Mouse (Mus musculus) limb, embryonic 15.5 days (tissue): ENCODE data around the gene Higd1a. TPM values are rescaled to one million over a fixed set of nuclear protein-coding genes. Genes with fewer than 3 reads are reported as not detected.

Experiments used
- ATAC-seq: fragments of 200-750 bp; cut with Nextera tagmentation; 2 replicates; pipeline ENCODE4 v1.8.0; 2017; ENCODE audit warnings: low read depth, moderate TSS enrichment; ENCODE audit not compliant: insufficient number of reproducible peaks, low FRiP score, low TSS enrichment
- H3K27ac ChIP-seq: fragments of 300-500 bp; sonication (generic); 2 replicates; pipeline ENCODE4 v1.5.1; 2015; ENCODE audit warnings: moderate library complexity, mild to moderate bottlenecking, inconsistent platforms
- H3K27me3 ChIP-seq: fragments of 300-500 bp; sonication (generic); 2 replicates; pipeline ENCODE4 v1.6.1; 2015; ENCODE audit warnings: inconsistent platforms
- H3K36me3 ChIP-seq: fragments of 300-500 bp; sonication (generic); 2 replicates; pipeline ENCODE4 v1.6.1; 2015; ENCODE audit warnings: inconsistent platforms
- H3K4me1 ChIP-seq: fragments of 300-500 bp; sonication (generic); 2 replicates; pipeline ENCODE4 v1.6.1; 2015; ENCODE audit warnings: inconsistent platforms
- H3K4me2 ChIP-seq: fragments of 300-500 bp; sonication (generic); 2 replicates; pipeline ENCODE4 v1.6.1; 2015; ENCODE audit warnings: mild to moderate bottlenecking, inconsistent platforms
- H3K4me3 ChIP-seq: fragments of 300-500 bp; sonication (generic); 2 replicates; pipeline ENCODE4 v1.5.1; 2015; ENCODE audit warnings: mild to moderate bottlenecking, inconsistent platforms
- H3K9ac ChIP-seq: fragments of 300-500 bp; sonication (generic); 2 replicates; pipeline ENCODE4 v1.6.1; 2015; ENCODE audit warnings: inconsistent platforms
- H3K9me3 ChIP-seq: fragments of 300-500 bp; sonication (generic); 2 replicates; pipeline ENCODE4 v1.6.1; 2016; ENCODE audit warnings: inconsistent platforms
- WGBS: fragments of 180-500 bp; shearing (Covaris S2); methylation state at CpG from one replicate; pipeline ENCODE4 v1.1.7; 2015; 5-methylcytosine and 5-hydroxymethylcytosine counted together
- polyA plus RNA-seq: library from polyadenylated mRNA; unstranded; fragments of >200 nt; fragmentation: Nextera tagmentation; extraction: Ambion mirVana; gene quantifications from 2 replicates; pipeline ENCODE4 v1.2.1, GENCODE M21; 2015

Higd1a gene
- polyA plus RNA-seq, 1 experiment from 2014 or later, result 347 TPM

- Histone ChIP-seq H3K4me1 (peaks cover 5% of the 10 kb centered on the region; the same call in 1 of the 2 replicates), H3K27ac (no peak overlapping the region), H3K27me3 (no peaks in the 10 kb centered on the region), H3K36me3 (peaks cover 24% of the 10 kb centered on the region), H3K9me3 (no peaks in the 10 kb centered on the region), H3K4me3 (no peak overlapping the region), H3K9ac (no peak overlapping the region), H3K4me2 (no peak overlapping the region)
- 84% methylated on average over 3 of the region's 3 CpGs for WGBS
- no peak for ATAC-seq
Measured at GRCm38 (mm10) chr9:121854246-121854645, 3.9 kb downstream of the Higd1a start.

- 76% methylated on average over 5 of the region's 5 CpGs for WGBS
- no peak overlapping the region for H3K4me2 ChIP-seq
- 0 out of 2 replicates have a peak, but pooled peaks cover 2% of the 10 kb centered on the region for H3K4me1 ChIP-seq
- H3K4me3 ChIP-seq, result no peak overlapping the region
- H3K9me3 ChIP-seq, result no peaks in the 10 kb centered on the region
- H3K27ac ChIP-seq, result no peak overlapping the region
- H3K27me3 ChIP-seq, result no peaks in the 10 kb centered on the region
- no peak for ATAC-seq
- H3K36me3 ChIP-seq, result peaks cover 51% of the 10 kb centered on the region
- H3K9ac ChIP-seq, result no peak overlapping the region
Measured at GRCm38 (mm10) chr9:121847842-121848241, 10.3 kb downstream of the Higd1a start.

GRCm38 (mm10) chr9:121847138-121847537 is 11.0 kb downstream of the Higd1a start:
- 0 out of 2 replicates have a peak, but pooled peaks cover 2% of the 10 kb centered on the region for H3K4me1 ChIP-seq
- 91% methylated on average over 4 of the region's 4 CpGs for WGBS
- ATAC-seq, result no peak
- H3K4me2 ChIP-seq, result no peak overlapping the region
- no peak overlapping the region for H3K4me3 ChIP-seq
- H3K9me3 ChIP-seq, result no peaks in the 10 kb centered on the region
- H3K27me3 ChIP-seq, result no peaks in the 10 kb centered on the region
- H3K27ac ChIP-seq, result no peak overlapping the region
- no peak overlapping the region for H3K9ac ChIP-seq
- peaks cover 50% of the 10 kb centered on the region for H3K36me3 ChIP-seq

- H3K4me2 ChIP-seq, result no peak overlapping the region
- H3K27ac ChIP-seq, result no peak overlapping the region
- H3K36me3 ChIP-seq, result peaks cover 45% of the 10 kb centered on the region
- whole genome bisulfite sequencing, result 51% methylated on average over 10 of the region's 10 CpGs
- H3K4me1 ChIP-seq, result 0 out of 2 replicates have a peak, but pooled peaks cover 2% of the 10 kb centered on the region
- ATAC-seq, result no peak
- H3K27me3 ChIP-seq, result no peaks in the 10 kb centered on the region
- no peak overlapping the region for H3K4me3 ChIP-seq
- H3K9ac ChIP-seq, result no peak overlapping the region
- H3K9me3 ChIP-seq, result no peaks in the 10 kb centered on the region
Measured at GRCm38 (mm10) chr9:121846526-121847118, 11.5 kb downstream of the Higd1a start.

GRCm38 (mm10) chr9:121842914-121843313 is 15.2 kb downstream of the Higd1a start:
- Histone ChIP-seq H3K4me2 (no peak overlapping the region), H3K9me3 (no peaks in the 10 kb centered on the region), H3K4me3 (no peak overlapping the region), H3K36me3 (peaks cover 15% of the 10 kb centered on the region), H3K9ac (no peak overlapping the region), H3K27ac (no peak overlapping the region), H3K4me1 (peaks cover 13% of the 10 kb centered on the region), H3K27me3 (no peaks in the 10 kb centered on the region)
- WGBS, result 91% methylated on average over 2 of the region's 2 CpGs
- no peak for ATAC-seq

- Histone ChIP-seq H3K9ac (peak overlapping the region; percentile 39), H3K36me3 (no peaks in the 10 kb centered on the region), H3K4me1 (peaks cover 11% of the 10 kb centered on the region), H3K4me2 (peak overlapping the region; percentile 82), H3K9me3 (no peaks in the 10 kb centered on the region), H3K27me3 (no peaks in the 10 kb centered on the region), H3K27ac (no peak overlapping the region), H3K4me3 (peak overlapping the region; percentile 53)
- ATAC-seq, result no peak
- WGBS, result 38% methylated on average over 7 of the region's 7 CpGs
Measured at GRCm38 (mm10) chr9:121839622-121839965, 18.6 kb downstream of the Higd1a start.

- H3K4me1 ChIP-seq, result peaks cover 11% of the 10 kb centered on the region
- ATAC-seq, result no peak; the same call in 1 of the 2 replicates
- H3K27ac ChIP-seq, result no peak within 1 kb of the TSS
- H3K4me3 ChIP-seq, result peak within 1 kb of the TSS; percentile 53
- no peaks in the 10 kb centered on the region for H3K9me3 ChIP-seq
- 5% methylated on average over 61 of the region's 61 CpGs for WGBS
- H3K36me3 ChIP-seq, result no peaks in the 10 kb centered on the region
- no peaks in the 10 kb centered on the region for H3K27me3 ChIP-seq
- peak within 1 kb of the TSS; percentile 82 for H3K4me2 ChIP-seq
- peak within 1 kb of the TSS; percentile 39 for H3K9ac ChIP-seq
Measured at GRCm38 (mm10) chr9:121838829-121839621, 19.1 kb downstream of the Higd1a start, which contains the start of gene Ccdc13. Ccdc13 (minus strand) TSS chr9:121839461.

GRCm38 (mm10) chr9:121838008-121838407 is 20.2 kb downstream of the Higd1a start:
- 90% methylated on average over 6 of the region's 6 CpGs for WGBS
- H3K4me2 ChIP-seq, result no peak overlapping the region

GRCm38 (mm10) chr9:121833825-121834224 is 24.3 kb downstream of the Higd1a start:
- Histone ChIP-seq H3K27ac (no peak overlapping the region), H3K4me3 (no peak overlapping the region), H3K4me2 (no peak overlapping the region), H3K4me1 (peaks cover 7% of the 10 kb centered on the region), H3K27me3 (no peaks in the 10 kb centered on the region), H3K9me3 (no peaks in the 10 kb centered on the region), H3K9ac (no peak overlapping the region), H3K36me3 (no peaks in the 10 kb centered on the region)
- no peak for ATAC-seq
- WGBS, result 77% methylated on average over 11 of the region's 11 CpGs

More at GRCm38 (mm10) chr9:121838008-121838407, 20.2 kb downstream of the Higd1a start:
- Histone ChIP-seq H3K4me3 (no peak overlapping the region), H3K9me3 (no peaks in the 10 kb centered on the region), H3K9ac (no peak overlapping the region), H3K27me3 (no peaks in the 10 kb centered on the region), H3K4me1 (peaks cover 11% of the 10 kb centered on the region), H3K36me3 (no peaks in the 10 kb centered on the region), H3K27ac (no peak overlapping the region)
- 0 out of 2 replicates have a peak, but pooled peaks have one; percentile 11 for ATAC-seq

GRCm38 (mm10) chr9:121830956-121831293 is 27.2 kb downstream of the Higd1a start:
- H3K27me3 ChIP-seq, result no peaks in the 10 kb centered on the region
- no peaks in the 10 kb centered on the region for H3K36me3 ChIP-seq
- WGBS, result 22% methylated on average over 6 of the region's 6 CpGs
- no peaks in the 10 kb centered on the region for H3K9me3 ChIP-seq
- no peak overlapping the region for H3K4me3 ChIP-seq
- H3K9ac ChIP-seq, result no peak overlapping the region
- no peak overlapping the region for H3K27ac ChIP-seq
- no peak for ATAC-seq
- no peak overlapping the region for H3K4me2 ChIP-seq
- H3K4me1 ChIP-seq, result peaks cover 4% of the 10 kb centered on the region; the same call in 1 of the 2 replicates

GRCm38 (mm10) chr9:121830243-121830955 is 27.8 kb downstream of the Higd1a start:
- no peaks in the 10 kb centered on the region for H3K36me3 ChIP-seq
- no peak overlapping the region for H3K27ac ChIP-seq
- no peak overlapping the region for H3K4me3 ChIP-seq
- H3K9me3 ChIP-seq, result no peaks in the 10 kb centered on the region
- H3K4me1 ChIP-seq, result peaks cover 4% of the 10 kb centered on the region; the same call in 1 of the 2 replicates
- H3K9ac ChIP-seq, result no peak overlapping the region
- H3K27me3 ChIP-seq, result no peaks in the 10 kb centered on the region
- no peak overlapping the region for H3K4me2 ChIP-seq
- 80% methylated on average over 6 of the region's 6 CpGs for WGBS
- no peak; the same call in 1 of the 2 replicates for ATAC-seq
